Mouse (Mus musculus) megakaryocyte progenitor cell, adult 5-6 weeks (primary cell): Measurements from ENCODE around the gene Tm6sf1. TPM values are rescaled to one million over a fixed set of nuclear protein-coding genes. Genes with fewer than 3 reads are reported as not detected.

Source experiments
- ATAC-seq: replicated peaks from 2 replicates; pipeline ENCODE4 v1.8.0; 2016; ENCODE audit warnings: mild to moderate bottlenecking, moderate TSS enrichment, inconsistent platforms; ENCODE audit not compliant: poor library complexity
- total RNA-seq, 2 experiments: library from RNA; stranded (forward) in 1 of 2; stranded (reverse) in 1 of 2; fragments of 157-497, 149-512 nt in 1 of 2; fragments of 200-1000 nt in 1 of 2; gene quantifications; 2 replicates each; pipeline versions ENCODE4 v1.2.3 to v1.2.4; 2015 to 2017

The Tm6sf1 gene
- total RNA-seq, 2 experiments from 2014 or later = 186 to 203 TPM

- ATAC-seq = no peak
Measured at GRCm38 (mm10) chr7:81880797-81881196, 22.0 kb downstream of the Tm6sf1 start.

GRCm38 (mm10) chr7:81881600-81881999, 22.8 kb downstream of the Tm6sf1 start:
- ATAC-seq = no peak

GRCm38 (mm10) chr7:81885128-81885527, 26.3 kb downstream of the Tm6sf1 start:
- ATAC-seq = no peak

GRCm38 (mm10) chr7:81899361-81899760, 40.6 kb downstream of the Tm6sf1 start:
- ATAC-seq = no peak

GRCm38 (mm10) chr7:81904094-81904493, 45.3 kb downstream of the Tm6sf1 start:
- ATAC-seq = no peak

- ATAC-seq = no peak
Measured at GRCm38 (mm10) chr7:81904926-81905325, 46.1 kb downstream of the Tm6sf1 start.

- ATAC-seq = no peak
Measured at GRCm38 (mm10) chr7:81918316-81918715, 59.5 kb downstream of the Tm6sf1 start.

GRCm38 (mm10) chr7:81920314-81920713, 61.5 kb downstream of the Tm6sf1 start:
- ATAC-seq = no peak

- peak; percentile 60 for ATAC-seq
Measured at GRCm38 (mm10) chr7:81921379-81921952, 62.7 kb downstream of the Tm6sf1 start.

- ATAC-seq = 0 out of 2 replicates have a peak, but pooled peaks have one; percentile 23
Measured at GRCm38 (mm10) chr7:81928998-81929397, 70.2 kb downstream of the Tm6sf1 start.

- ATAC-seq = no peak
Measured at GRCm38 (mm10) chr7:81932521-81933045, 73.8 kb downstream of the Tm6sf1 start.

GRCm38 (mm10) chr7:81933061-81933600, 74.3 kb downstream of the Tm6sf1 start:
- ATAC-seq = no peak

- 0 out of 2 replicates have a peak, but pooled peaks have one; percentile 20 for ATAC-seq
Measured at GRCm38 (mm10) chr7:81933601-81934266, 74.9 kb downstream of the Tm6sf1 start.

Other genes starting within 250 kb of the Tm6sf1 start
- gene Homer2, start 151.5 kb upstream of the Tm6sf1 start, total RNA-seq (2015) = 0.44 TPM in 2 replicates
- 0.71 and 0.74 TPM in 2 replicates for gene Homer2, start 151.5 kb upstream of the Tm6sf1 start, total RNA-seq (2017)
- gene Ramac, start 96.1 kb upstream of the Tm6sf1 start, total RNA-seq (2015) = 92.8 and 94.7 TPM in 2 replicates
- gene Ramac, start 96.1 kb upstream of the Tm6sf1 start, total RNA-seq (2017) = 75.0 and 79.8 TPM in 2 replicates
- 28.1 and 45.7 TPM in 2 replicates for gene 3110040N11Rik, start 69.5 kb upstream of the Tm6sf1 start, total RNA-seq (2015)
- 96.3 and 102 TPM in 2 replicates for gene 3110040N11Rik, start 69.5 kb upstream of the Tm6sf1 start, total RNA-seq (2017)
- gene Btbd1, start 29.6 kb upstream of the Tm6sf1 start, total RNA-seq (2015) = 55.0 and 59.1 TPM in 2 replicates
- gene Btbd1, start 29.6 kb upstream of the Tm6sf1 start, total RNA-seq (2017) = 70.8 and 105 TPM in 2 replicates
- not detected in 2 replicates for gene Gm10160, start 3.2 kb upstream of the Tm6sf1 start, total RNA-seq (2015)
- not detected in 2 replicates for gene Gm10160, start 3.2 kb upstream of the Tm6sf1 start, total RNA-seq (2017)
- gene Hdgfl3, start 75.5 kb downstream of the Tm6sf1 start, total RNA-seq (2015) = 0.37 and 1.6 TPM in 2 replicates
- gene Hdgfl3, start 75.5 kb downstream of the Tm6sf1 start, total RNA-seq (2017) = 0.87 and 1.5 TPM in 2 replicates
- not detected in 2 replicates for gene Bnc1, start 133.3 kb downstream of the Tm6sf1 start, total RNA-seq (2015)
- not detected in 2 replicates for gene Bnc1, start 133.3 kb downstream of the Tm6sf1 start, total RNA-seq (2017)